Mouse (Mus musculus) midbrain, embryonic 11.5 days (tissue): ENCODE measurements at regions not wholly inside any gene's neighbourhood (a gene's known extent, or its start where the extent isn't known, plus 50 kb on each side); places are given as distances from the start of the nearest gene placed in this dataset.

Source experiments
- ATAC-seq: fragments of 200-750 bp; cut with Nextera tagmentation; 2 replicates; pipeline ENCODE4 v1.8.0; 2017; ENCODE audit warnings: moderate TSS enrichment, moderate library complexity; ENCODE audit not compliant: low FRiP score
- DNase-seq: peaks from one replicate; pipeline ENCODE4 v3.0.0; 2015; ENCODE audit warnings: low spot score; ENCODE audit errors: missing footprints
- H3K27ac ChIP-seq: fragments of 300-500 bp; sonication (generic); 2 replicates; pipeline ENCODE4 v1.5.1; 2014; ENCODE audit warnings: low read depth, low read length
- H3K27me3 ChIP-seq: fragments of 300-500 bp; sonication (generic); 2 replicates; pipeline ENCODE4 v1.6.1; 2014; ENCODE audit warnings: mild to moderate bottlenecking, low read length, moderate library complexity, mixed read lengths; ENCODE audit not compliant: control insufficient read depth, insufficient read depth
- H3K36me3 ChIP-seq: fragments of 300-500 bp; sonication (generic); 2 replicates; pipeline ENCODE4 v1.6.1; 2014; ENCODE audit warnings: mild to moderate bottlenecking, low read length, moderate library complexity, mixed read lengths; ENCODE audit not compliant: control insufficient read depth, insufficient read depth
- H3K4me1 ChIP-seq: fragments of 300-500 bp; sonication (generic); 2 replicates; pipeline ENCODE4 v1.6.1; 2014; ENCODE audit warnings: low read length; ENCODE audit not compliant: control insufficient read depth, insufficient read depth
- H3K4me2 ChIP-seq: fragments of 300-500 bp; sonication (generic); 2 replicates; pipeline ENCODE4 v1.6.1; 2014; ENCODE audit warnings: mild to moderate bottlenecking, moderate library complexity
- H3K4me3 ChIP-seq: fragments of 300-500 bp; sonication (generic); 2 replicates; pipeline ENCODE4 v1.5.1; 2014; ENCODE audit warnings: low read depth, low read length
- H3K9ac ChIP-seq: fragments of 300-500 bp; sonication (generic); 2 replicates; pipeline ENCODE4 v1.6.1; 2014; ENCODE audit warnings: low read length
- H3K9me3 ChIP-seq: fragments of 300-500 bp; sonication (generic); 2 replicates; pipeline ENCODE4 v1.6.1; 2016; ENCODE audit warnings: low read length; ENCODE audit not compliant: control insufficient read depth
- WGBS: fragments of 180-500 bp; shearing (Covaris S2); extraction: QIAGEN DNeasy Blood & Tissue Kit; methylation state at CpG from one replicate; pipeline ENCODE4 v1.1.7; 2014; 5-methylcytosine and 5-hydroxymethylcytosine counted together

DNA sequence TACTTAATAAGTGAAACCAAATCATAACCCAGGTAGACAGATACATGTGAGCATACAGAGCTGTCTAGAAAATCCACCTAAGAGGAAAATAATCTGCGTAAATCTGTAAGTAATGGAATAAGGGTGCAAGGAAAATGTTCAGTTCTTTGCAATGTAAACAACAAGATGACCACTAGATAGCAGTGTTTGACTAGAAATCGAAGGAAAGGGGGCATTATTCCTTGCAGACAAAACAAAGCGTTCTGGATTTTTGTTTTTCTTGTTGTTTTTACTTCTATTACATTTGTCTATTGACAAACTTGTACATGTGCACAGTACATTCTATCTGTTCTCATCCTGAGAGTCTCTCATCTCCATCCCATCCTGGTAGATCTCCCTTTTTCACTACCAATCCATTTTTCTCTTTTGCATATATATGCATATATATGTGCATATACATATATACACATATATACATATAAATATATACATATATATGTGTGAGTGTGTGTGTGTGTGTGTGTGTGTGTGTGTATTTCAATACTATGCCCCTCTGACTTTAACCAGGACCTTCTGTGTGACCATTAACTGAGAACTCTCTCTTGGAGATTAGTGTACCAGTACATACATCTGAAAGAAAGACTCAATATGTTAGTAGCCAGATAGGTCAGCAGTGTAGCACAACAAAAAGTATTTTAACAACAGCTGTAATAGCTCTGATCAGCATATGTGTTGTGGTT lies 179.9 kb upstream of the Tacr3 start:
- peak; percentile 29; the same call in 1 of the 2 replicates for ATAC-seq
- Histone ChIP-seq H3K4me3 (no peak overlapping the region), H3K4me2 (no peak overlapping the region), H3K36me3 (no peaks in the 10 kb centered on the region), H3K27ac (no peak overlapping the region), H3K9ac (no peak overlapping the region), H3K4me1 (no peaks in the 10 kb centered on the region), H3K27me3 (no peaks in the 10 kb centered on the region), H3K9me3 (no peaks in the 10 kb centered on the region)
- DNase-seq = no peak
- WGBS = 61% methylated on average over 3 of the region's 3 CpGs

DNA sequence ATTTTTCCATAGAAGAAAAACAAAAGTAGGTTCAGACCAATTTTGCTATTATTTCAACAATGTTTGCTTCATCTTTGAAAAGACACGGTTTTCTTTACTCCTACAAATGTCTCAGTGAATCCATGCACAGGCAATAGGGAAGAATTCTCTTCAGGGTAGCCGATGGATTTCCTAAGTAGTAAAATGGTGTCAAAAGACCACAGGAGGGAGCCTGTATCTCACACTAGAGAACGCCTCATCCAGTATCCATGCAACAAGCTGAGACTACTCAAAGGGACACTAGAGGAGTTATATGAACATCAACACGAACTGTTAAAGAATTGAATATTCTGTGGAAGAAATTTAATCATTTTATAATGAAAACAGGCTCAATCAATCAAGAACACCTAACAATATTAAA lies 174.8 kb upstream of the Tacr3 start:
- no peak overlapping the region for H3K4me2 ChIP-seq
- no peaks in the 10 kb centered on the region for H3K4me1 ChIP-seq
- whole genome bisulfite sequencing = 50% methylated on average over 4 of the region's 4 CpGs
- H3K9ac ChIP-seq = no peak overlapping the region
- no peak overlapping the region for H3K27ac ChIP-seq
- no peaks in the 10 kb centered on the region for H3K27me3 ChIP-seq
- ATAC-seq (peak; percentile 70; the same call in 1 of the 2 replicates), DNase-seq (no peak)
- no peaks in the 10 kb centered on the region for H3K36me3 ChIP-seq
- H3K4me3 ChIP-seq = no peak overlapping the region
- no peaks in the 10 kb centered on the region for H3K9me3 ChIP-seq

DNA sequence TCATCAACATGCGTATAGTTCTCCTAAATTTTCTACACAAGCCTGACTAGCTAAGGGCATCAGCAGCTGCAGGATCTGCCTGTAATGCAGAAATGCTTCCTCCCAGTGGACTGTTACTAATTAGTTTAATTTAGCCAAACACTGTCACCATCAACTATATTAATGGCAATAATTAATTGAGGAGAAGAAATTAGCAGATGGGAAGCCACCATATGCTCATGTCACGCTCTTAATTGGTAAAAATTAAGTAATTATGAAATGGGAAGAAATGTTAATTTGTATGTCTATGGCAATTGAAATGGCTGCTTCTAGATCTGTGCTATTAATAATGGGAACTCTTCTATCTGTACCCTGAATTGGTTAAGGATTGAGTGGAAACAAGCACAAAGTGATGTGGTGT lies 133.9 kb upstream of the Tacr3 start:
- Histone ChIP-seq H3K4me3 (no peak overlapping the region), H3K36me3 (no peaks in the 10 kb centered on the region), H3K27me3 (no peaks in the 10 kb centered on the region), H3K27ac (no peak overlapping the region), H3K4me2 (no peak overlapping the region), H3K9me3 (no peaks in the 10 kb centered on the region), H3K4me1 (no peaks in the 10 kb centered on the region), H3K9ac (no peak overlapping the region)
- WGBS = 93% methylated on average over 2 of the region's 2 CpGs
- ATAC-seq = no peak
- DNase-seq = no peak

DNA sequence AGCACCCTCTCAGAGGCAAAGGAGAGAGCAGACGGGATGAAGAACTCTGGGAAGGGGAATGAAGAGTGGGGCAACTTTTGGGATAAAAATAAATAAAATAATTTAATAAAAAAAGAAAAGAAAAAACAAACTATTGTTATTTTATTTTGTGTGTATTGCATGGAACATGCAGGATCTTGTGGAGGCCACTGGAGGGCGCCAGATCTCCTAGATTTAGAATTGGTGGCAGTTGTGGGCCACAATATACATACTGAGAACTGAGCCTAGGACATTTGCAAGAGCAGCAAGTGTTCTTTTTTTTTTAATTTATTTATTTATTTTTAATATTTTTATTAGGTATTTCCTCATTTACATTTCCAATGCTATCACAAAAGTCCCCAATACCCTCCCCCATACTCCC lies 110.2 kb upstream of the Tacr3 start:
- Histone ChIP-seq H3K4me3 (no peak overlapping the region), H3K4me1 (no peaks in the 10 kb centered on the region), H3K27ac (no peak overlapping the region), H3K4me2 (no peak overlapping the region), H3K27me3 (no peaks in the 10 kb centered on the region), H3K36me3 (no peaks in the 10 kb centered on the region), H3K9me3 (no peaks in the 10 kb centered on the region), H3K9ac (no peak overlapping the region)
- DNase-seq = no peak
- WGBS = 24% methylated on average over 2 of the region's 2 CpGs
- ATAC-seq = no peak

DNA sequence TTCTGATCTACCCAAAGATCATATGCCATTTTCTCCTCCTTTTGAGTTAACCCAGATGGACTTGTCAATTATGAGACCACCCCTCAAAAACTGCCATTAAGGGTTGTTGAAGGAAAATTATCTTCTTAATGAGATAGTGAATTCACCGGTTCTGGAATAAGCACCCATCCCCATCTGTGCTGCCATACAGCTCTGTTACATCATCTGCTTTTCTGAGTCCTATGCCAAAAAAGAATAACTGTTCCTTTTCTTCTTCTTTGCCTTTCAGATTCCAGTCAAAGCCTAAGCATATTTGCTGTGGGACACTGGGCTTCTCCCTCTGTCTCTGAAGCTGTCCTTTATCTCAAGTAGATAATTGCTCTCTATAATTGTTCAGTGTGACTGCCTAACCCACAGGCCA lies 93.1 kb upstream of the Tacr3 start:
- no peak overlapping the region for H3K27ac ChIP-seq
- H3K9me3 ChIP-seq = no peaks in the 10 kb centered on the region
- ATAC-seq (no peak), DNase-seq (no peak)
- H3K4me1 ChIP-seq = no peaks in the 10 kb centered on the region
- no peaks in the 10 kb centered on the region for H3K36me3 ChIP-seq
- H3K4me3 ChIP-seq = no peak overlapping the region
- H3K9ac ChIP-seq = no peak overlapping the region
- H3K27me3 ChIP-seq = no peaks in the 10 kb centered on the region
- WGBS = 83% methylated on average over 1 of the region's 1 CpGs
- no peak overlapping the region for H3K4me2 ChIP-seq

DNA sequence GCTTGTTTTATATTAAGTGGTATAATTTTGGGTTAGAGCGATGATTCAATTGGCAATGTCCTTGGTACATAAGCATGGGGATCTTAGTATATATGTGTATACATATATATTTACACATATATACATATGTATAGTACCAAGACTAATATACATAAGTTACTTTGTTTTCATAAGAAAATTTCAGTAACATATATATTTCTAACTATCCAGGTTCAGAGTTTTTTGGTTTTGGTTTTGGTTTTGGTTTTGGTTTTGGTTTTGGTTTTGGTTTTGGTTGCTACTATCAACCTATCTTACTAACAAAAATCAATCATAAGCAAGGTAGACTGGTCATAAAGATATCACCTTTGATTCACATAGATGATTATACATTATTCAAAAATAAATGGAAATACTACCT lies 67.7 kb upstream of the Tacr3 start:
- no peaks in the 10 kb centered on the region for H3K36me3 ChIP-seq
- H3K27ac ChIP-seq = no peak overlapping the region
- no peak overlapping the region for H3K4me2 ChIP-seq
- no peaks in the 10 kb centered on the region for H3K4me1 ChIP-seq
- DNase-seq = no peak
- H3K9ac ChIP-seq = no peak overlapping the region
- 94% methylated on average over 1 of the region's 1 CpGs for WGBS
- H3K4me3 ChIP-seq = no peak overlapping the region
- H3K27me3 ChIP-seq = no peaks in the 10 kb centered on the region
- ATAC-seq = no peak
- H3K9me3 ChIP-seq = no peaks in the 10 kb centered on the region

DNA sequence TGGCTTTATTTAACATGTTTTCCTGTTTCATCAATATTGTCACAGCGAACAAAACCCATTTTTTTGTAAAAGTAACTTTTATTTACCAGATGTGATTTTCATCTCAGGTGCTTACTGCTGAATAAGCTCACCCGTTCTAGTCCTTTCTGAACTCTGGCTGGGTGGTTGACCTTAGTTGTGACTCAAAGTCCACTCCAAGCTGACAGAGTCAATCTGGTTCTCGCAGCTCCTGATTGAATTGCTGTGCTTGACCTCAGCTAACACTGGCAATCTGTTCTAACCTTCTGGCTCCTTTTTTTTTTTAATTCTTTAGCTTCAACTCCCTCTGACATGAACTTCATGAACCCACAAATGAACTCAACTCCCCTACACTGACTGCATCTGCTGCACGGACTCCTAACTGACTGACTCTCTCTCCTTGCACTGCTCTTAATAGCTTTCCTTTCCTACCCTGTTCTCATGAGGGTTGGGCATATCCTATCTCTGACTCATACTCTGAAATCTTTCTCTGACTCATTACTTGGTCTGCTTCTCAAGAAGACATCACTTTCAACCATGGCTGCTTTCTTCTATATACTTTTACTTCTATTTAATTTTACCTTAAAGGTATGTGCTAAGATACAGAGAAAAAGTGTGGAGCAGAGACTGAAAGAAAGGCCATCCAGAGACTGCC lies 65.4 kb upstream of the Tacr3 start:
- no peaks in the 10 kb centered on the region for H3K9me3 ChIP-seq
- H3K27me3 ChIP-seq = no peaks in the 10 kb centered on the region
- no peak for DNase-seq
- ATAC-seq = no peak
- H3K27ac ChIP-seq = no peak overlapping the region
- WGBS = 87% methylated on average over 4 of the region's 4 CpGs
- no peak overlapping the region for H3K4me2 ChIP-seq
- H3K9ac ChIP-seq = no peak overlapping the region
- H3K4me1 ChIP-seq = no peaks in the 10 kb centered on the region
- H3K36me3 ChIP-seq = no peaks in the 10 kb centered on the region
- H3K4me3 ChIP-seq = no peak overlapping the region
